Mouse (Mus musculus) megakaryocyte, adult 5-6 weeks (primary cell): Measurements from ENCODE around the gene Trpm3. TPM values are rescaled to one million over a fixed set of nuclear protein-coding genes. Genes with fewer than 3 reads are reported as not detected.

Source experiments
- ATAC-seq: 2 replicates; pipeline ENCODE4 v1.8.0; 2016; ENCODE audit warnings: mild to moderate bottlenecking, inconsistent platforms; ENCODE audit not compliant: poor library complexity, severe bottlenecking
- total RNA-seq, 2 experiments: library from RNA; stranded (forward) in 1 of 2; stranded (reverse) in 1 of 2; fragments of 153-499, 151-499 nt in 1 of 2; fragments of 221-1000, 200-1000 nt in 1 of 2; gene quantifications; 2 replicates each; pipeline versions ENCODE4 v1.2.3 to v1.2.4; 2015 to 2017

Trpm3 gene
- total RNA-seq, 2 experiments from 2014 or later = 0.04 TPM; not detected in 1

DNA sequence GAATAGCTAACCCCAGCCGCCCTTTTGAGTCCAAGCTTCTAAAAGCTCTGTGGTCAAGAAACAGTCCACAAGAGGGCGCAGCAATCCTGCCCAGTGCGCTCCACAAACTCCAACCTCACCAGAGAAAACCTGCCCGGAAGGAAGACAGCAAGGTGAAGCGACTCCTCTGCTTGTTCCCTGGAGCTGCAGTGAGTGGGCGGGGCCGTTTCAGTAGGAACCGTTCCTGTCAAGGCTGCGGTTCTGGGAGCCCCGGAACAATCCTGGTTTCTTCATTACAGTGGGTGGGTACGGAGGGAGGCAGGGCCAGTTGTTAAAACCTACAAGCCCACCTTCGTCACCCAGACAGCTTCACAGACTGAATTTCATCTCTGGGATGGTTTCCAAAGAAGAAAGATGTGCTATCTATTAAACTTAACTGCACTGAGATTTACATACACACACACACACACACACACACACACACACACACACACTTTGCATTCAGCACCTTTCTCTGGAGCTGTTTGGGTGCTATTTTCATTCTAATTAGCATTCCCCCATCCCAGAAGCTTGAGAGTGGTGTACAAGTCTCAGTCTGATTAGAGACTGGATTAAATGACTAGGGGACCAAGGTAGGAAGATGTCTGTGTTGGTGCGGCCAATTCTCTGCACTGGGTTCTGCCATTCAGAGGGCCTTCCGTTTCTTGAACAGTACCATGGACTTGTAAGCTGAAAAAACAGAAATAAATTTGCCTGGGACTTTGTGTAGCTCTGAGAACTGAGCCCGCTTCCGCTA, 777.2 kb downstream of the Trpm3 start:
- peak; percentile 73 for ATAC-seq

DNA sequence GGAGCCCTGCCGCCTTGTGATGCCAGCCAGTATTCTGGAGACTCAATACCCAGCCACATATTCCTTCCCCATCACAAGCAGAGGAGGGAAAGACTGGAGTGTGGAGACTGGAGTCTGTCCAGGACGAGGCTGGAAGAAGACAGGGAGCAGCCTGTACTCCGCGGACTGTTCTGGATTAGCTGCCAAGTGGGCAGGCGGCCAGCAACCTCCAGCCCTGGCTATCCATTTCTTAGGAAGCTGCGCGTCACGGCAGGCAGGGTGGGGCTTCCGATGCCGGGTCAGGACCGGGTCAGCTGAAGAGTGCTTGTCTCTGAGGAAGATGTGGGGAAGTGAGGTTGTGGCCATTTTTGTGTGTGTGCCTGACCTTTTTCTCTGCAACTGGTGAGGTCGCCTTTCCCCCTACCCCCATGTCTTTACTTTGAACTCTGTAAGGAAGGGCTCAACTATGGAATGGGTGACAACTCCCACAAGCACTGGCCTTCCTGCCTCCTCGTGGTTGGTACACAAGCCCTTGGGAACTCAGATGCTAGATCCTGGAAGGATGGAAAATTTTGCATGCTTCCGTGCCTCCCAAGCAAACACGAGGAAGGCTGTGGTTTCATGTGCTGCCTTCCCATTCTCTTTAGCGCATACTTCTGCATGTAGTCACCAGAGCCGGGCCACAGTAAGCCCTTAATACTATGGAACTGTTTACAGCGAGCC, 777.9 kb downstream of the Trpm3 start:
- ATAC-seq = peak; percentile 87

DNA sequence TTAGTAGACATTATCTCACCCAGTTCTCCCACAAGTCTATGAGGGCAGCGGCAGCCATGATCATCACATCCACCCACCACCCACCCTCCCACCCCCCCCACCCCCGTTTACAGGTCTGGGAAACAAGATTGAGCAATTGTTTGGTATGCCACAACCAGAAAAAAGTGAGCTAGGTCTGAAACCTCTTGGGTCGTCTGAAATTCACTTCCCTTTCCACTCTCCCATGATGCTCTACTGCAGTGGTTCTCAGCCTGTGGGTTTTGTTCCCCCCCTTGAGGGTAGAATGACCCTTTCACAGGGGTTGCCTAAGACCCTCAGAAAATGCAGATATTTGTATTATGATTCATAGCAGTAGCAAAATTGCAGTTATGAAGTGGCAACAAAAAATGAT, 778.5 kb downstream of the Trpm3 start:
- no peak for ATAC-seq

DNA sequence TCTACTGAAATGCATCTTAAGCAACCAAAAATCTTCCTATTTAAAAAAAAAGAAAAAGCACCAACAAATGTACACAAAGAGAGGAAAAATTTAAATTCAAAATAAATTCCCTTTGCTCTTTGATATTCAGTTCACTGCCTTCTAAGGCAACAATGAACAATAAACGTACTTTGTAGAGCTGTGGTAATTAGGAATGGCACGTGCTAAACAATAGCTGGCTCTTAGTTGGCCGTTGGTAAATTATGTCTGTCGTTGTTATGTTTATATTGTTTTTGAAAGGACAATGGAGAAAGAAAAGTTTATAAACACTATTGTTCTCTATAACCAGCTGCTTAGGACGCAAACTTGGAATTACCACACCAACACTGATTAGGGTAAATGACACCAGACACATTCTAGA, 782.1 kb downstream of the Trpm3 start:
- no peak for ATAC-seq

DNA sequence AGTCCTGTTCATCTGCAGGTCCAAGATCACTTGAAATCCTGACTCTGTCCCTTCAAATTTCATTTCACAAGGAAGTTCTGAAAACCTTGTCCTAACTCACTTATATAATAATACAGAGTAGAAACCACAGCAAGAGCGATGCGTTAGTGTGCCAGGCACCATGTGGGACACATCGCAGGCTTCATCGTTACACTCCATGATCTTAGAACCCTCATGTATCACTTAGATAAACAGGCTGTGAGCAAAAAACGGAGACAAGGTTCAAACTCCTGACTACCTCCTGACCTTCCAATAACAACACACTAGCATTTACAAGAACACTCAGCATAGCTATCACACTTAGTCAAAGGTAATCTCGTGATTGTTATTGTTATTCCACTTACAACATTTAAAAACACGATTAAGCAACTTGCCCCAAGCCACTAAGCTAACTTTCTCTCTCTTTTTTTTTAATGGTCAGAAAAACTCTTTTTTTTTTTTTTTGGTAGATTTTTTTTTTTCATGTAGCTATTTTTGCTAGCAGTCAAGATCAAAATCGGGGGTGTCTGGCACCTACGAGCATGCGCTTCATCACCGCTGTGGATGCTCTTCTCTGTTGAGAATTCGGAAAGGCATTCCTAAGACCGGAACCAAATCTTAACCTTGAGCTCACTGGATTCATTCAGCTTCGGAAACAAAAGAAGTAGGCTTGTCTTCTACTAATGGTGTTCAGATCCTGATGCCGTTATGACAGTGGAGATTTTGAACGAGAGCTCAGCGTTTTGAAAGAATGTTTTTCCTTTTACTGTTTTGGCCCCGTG, 784.2 kb downstream of the Trpm3 start:
- no peak for ATAC-seq

DNA sequence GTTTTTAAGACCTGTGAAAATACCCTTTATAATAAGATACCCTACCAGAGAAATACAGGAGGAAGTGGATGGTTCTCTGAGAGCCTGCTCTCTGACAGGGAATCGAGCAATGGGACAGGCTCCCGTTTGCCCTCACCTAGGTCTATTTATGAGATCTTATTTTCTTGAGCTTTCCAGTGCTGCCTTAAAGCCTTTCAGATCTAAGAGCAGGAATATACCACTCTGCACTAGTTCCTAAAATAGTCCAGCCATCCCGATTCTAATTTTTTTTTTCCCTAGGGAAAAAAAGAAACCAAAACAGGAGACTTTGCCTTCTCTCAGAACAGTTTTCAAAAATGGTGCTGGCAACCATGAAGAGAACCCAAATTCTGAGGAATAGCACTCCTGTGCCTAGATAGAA, 786.4 kb downstream of the Trpm3 start:
- no peak for ATAC-seq

DNA sequence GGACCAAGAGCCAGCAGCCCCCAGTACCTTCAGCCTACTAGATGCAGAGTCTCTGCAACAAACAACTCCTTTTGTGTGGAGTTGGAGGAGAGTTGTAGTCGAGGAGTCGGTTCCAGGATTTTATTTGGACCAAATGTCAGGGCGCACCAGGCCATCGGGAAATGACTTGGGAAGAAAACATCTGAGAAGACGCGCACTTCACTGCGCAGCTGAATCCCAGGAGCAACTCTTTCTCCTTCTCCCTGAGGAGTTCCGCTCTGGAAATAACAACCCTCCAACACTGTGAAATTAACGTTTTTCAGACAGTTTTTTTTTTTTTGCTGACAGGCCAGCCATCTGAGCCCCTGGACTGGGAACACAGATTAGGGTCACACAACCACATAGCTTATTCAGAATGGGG, 787.9 kb downstream of the Trpm3 start:
- no peak for ATAC-seq

DNA sequence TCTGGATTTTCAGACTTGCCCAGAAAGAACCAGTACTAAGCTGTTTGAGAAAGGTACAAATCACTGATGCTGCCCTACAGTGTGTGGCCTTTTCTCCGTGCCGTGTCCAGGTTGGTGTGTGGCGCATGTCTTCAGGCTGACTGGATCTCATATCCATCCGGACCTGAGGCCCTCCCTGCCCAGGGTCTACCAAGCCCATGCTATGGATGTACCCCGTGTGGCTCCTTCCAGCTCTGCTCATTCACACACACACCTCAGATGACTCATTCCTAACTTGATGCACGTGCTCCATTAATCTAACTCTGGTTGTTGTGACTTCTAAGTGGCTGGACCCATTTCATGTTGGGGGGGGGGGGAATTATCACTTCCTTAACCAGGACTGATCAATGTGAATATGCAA, 789.5 kb downstream of the Trpm3 start:
- ATAC-seq = no peak

DNA sequence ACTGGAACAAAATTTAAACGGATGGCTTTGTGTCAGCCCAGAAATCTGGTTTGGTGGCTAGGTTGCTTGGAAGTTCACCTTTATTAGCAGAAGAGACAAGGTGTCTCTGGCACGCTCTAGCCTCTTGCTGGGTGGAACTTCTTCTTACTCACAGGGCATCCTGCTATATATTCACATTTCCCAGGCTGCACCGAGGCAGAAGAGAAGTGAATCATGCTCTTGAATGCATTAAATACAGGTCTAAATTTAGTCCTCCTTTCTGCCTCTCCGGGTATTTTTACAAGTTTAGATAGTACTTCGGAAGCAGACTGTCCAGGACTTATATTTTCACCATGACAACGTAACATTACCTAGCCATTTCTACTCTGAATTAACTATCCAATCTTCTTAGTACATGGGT, 790.9 kb downstream of the Trpm3 start:
- no peak for ATAC-seq

DNA sequence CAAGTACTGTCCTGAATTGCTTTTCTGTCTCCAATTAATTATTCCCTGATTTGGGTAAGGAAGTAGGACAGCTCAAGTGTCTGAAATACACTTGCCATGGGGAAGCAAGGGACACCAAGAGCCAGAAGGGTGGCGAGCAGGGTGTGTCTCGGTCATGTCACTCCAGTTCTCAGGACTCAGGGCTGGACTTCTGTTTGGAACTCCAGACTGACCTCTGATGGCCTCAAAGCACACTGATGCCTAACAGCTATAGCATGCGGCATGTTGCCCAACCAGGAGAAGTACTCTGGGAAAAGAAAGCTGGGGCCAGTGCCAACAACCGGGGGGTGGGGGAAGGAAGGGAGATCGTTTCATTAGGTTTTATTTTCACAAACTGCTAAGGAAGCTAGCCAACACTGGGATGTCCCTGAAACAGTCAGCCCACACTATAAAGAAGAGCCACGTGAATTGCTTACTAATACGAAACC, 791.6 kb downstream of the Trpm3 start:
- no peak for ATAC-seq

DNA sequence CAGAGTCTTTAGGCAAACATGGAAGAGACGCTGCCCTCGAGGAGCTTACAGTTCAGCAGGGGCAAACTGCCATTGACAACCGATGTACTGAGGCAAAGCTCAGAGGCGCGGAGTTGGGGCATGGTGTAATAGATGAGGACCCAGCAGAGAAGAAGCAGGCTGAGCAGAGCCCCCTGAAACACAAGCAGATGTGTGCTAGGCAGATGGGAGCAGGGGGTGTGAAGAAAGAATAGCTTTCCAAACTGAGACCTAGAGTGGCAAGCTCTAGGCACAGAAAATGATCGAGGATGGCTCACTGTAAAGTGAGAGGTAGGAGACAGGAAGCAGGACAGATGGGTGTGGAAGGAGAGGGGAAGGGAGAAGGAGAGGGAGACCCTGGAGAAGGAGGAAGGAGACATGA, 792.2 kb downstream of the Trpm3 start:
- ATAC-seq = no peak

DNA sequence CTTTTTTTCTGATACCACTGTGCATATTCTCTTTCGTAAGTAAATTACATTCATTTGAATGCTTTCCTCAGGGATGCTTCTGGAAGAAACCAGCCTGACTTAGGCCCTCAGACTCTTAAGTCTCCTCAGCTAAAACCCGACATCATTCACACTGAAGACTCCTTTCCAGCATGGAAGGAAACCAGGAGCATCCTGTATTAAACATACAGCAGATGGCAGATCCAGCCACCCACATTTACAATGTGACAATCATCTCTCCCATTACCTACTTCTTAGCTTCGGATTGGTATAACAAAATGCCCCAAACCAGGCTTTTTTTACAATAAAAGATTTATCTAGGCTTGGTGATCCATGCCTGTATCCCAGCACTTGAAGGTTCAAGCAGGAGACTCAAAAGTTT, 796.2 kb downstream of the Trpm3 start:
- no peak for ATAC-seq

DNA sequence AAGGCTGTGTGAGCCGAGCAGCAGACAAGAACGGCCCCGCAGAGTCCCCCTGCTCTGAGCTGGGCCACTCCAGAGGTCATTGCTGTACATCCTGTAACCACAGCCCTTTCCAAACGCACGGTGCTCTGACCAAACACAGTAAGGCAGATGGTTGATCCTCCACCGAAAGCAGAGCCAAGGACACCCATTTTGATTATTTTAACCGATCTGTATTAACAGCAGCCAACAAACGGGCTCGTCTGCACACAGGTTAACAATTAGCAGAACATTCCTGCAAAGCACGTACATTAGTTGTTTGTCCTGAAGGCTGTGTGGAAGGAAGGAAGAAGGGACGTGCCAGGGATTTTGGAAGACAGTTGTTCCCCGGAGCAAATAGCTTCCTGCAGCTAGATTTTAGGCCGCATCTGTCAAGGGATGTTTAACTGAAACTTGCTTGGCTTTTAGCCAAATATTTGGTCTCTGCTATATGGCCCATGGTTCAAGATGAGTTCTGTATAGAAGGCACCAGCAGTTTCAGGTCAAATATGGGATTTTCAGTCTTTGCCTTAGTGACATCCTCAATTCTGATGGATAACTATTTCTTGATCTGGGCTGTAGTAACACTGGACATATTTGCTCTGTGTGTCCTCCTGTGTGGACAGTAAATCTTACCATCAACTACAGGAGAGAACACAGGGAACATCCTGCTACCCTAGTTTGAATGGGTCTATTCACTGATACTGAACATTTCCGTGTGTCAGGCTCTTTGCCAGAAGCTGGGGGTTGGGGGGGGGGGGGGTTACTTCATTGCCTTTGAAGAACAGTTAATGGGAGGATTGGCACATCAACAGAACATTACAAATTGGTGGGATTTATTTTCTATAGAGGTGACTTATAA, 800.2 kb downstream of the Trpm3 start:
- ATAC-seq = no peak

DNA sequence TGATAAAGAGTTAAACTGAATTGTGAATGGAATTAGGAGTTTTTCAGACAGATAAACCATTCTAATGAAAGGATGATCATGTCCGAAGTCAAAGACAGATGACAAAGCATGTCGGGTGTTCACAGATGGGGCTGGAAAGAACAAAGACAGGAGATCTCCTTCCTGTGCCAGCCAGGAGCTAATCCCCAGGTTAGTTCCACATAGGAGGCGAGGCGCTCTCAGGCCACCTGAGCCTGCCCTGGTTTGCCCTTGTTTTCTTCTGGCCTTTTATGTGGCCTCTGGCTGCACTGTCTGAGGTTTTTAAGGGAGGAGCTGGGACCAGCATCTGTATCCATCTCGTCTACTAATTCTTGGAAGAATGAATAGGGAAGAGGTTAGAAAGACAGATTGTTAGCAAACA, 801.0 kb downstream of the Trpm3 start:
- ATAC-seq = no peak

DNA sequence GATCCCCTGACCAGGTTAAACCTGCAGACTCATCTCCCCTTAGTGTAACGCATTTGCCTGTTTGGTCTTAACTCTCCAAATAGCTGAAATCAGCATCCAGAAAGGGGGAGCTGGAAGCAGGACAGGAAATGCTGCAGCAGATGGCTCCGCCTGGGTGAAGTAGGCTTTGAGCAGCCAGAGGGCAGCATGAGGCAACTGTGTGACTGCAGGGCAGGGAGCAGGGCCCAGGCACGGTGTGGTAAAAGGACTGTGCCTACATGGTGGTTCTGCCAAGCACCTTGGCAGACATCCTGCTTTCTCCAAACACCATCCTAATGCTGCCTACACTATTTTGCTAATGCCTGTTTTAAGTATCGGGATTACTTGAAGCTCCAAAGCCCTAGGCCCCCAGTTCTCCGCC, 801.6 kb downstream of the Trpm3 start:
- no peak for ATAC-seq

DNA sequence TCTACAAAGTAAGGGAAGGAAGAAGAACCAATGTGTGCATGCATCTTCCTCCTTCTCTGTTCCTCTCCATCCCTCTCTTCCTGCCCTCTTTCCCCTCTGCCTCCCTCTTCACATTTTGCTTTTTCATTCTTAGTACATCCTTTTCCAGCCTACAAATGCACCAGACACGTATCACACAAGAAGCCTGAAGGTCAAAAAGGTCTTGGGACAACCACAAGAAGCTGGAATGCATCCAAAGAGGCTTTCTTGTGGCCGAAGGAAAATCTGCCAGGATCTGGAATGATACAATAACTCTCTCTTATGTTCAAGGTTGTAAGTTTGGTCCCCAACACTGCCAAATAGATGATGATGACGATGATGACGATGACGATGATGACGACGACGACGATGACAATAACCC, 802.1 kb downstream of the Trpm3 start:
- ATAC-seq = no peak

DNA sequence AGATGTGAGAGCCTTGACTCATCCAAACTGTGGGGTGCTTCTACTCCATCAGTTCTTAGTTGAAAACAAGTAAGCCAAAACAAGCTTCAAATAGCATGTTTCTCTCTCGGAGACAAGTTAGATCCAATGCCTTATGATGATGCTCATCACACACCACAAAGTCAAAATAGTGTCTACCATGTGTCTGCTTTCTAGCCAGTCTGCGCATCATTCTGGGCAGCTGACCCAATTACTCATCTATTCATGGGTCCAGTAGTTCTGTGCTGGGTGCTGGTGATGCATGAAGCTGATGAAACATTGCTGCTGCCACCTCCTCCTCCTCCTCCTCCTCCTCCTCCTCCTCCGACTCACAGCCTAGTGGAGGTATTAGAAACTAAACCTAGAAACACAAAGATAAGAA, 813.6 kb downstream of the Trpm3 start:
- no peak for ATAC-seq

DNA sequence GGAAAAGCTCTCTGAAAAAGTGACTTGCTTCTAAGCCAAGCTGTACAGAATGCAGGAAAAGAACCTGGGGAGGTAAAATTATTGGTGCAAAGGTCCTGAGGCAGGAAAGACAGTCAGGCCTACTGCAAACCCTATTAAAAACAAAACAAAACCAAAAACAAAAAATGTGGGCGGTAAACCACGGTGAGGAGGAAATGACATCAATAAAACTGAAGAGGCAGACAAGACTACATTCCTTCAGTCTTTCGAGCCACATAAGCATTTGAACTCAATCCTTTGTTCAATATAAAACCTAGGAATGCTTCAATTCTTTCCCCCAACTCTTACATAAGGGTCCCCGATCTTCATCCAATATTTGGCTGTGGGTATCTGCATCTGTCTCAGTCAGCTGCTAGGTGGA, 814.3 kb downstream of the Trpm3 start:
- ATAC-seq = no peak

DNA sequence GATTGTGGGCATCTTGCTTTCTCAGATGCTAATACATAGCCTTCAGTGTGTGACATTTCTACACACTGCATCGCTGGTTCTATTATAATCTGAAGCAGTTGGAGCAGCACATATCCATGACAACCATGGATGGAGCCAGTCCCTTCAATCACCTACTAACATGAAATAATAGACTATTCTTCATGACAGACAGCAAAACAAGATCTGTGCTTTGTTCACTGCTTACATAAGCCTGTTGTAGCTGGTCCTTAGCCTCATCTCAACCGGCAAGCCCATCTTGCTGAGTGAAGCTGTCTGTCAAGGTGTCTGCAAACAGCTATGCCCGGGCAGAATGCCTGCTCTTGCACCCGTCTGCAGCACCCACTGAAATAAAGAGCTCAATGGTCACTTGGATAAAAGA, 819.6 kb downstream of the Trpm3 start:
- no peak for ATAC-seq

DNA sequence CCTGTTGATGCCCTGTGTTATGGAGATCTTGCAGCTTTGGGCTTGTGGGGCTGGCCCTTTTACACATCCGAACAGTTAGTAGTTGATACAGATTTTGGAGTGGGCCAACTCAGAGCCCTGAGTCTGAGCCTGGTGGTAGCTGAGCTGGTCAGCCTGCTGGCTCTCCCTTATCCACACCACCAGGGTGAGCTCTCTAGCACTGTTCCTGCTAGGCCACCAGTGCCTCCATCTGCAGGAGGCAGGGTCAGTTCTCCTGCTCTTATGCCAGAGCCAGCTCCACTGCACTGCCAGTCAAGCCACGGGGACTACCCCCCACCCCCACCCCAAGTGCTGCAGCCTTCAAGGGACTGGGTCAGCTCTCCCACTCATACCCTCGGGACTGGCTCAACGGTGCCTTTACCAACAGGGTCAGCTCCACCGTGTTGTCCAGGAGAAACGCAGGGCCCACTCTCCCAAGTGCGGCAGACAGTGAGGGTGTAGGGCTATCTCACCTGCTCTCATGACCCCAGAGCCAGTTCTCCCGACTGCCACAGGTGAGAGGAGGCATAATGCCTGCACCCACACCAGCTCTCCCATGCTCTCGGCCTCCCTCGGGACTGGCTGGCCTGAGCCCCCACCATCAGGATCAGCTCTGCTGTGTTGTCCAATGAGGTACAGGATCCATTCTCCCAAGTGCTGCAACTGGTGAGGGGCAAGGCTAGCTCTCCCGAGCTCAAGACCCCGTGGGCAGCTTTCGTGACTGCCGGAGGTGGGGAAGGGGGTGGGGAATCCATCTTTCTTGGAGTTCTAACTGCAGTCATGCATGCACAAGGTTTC, 821.8 kb downstream of the Trpm3 start:
- no peak for ATAC-seq
